Mouse (Mus musculus): ENCODE results near the gene Cul9. TPM values are rescaled to one million over a fixed set of nuclear protein-coding genes. Genes with fewer than 3 reads are reported as not detected.
A peak's percentile ranks its signal among the peaks of the same experiment; 100 is the strongest.

Gene Cul9
- total and polyA plus RNA-seq, 3 experiments = 0.45 to 0.76 (median 0.70) TPM

GRCm38 (mm10) chr17:46555673-46556583 is 9.7 kb upstream of the Cul9 start, which contains the start of gene Srf:
Srf (minus strand) TSS chr17:46556175.
- H3K4me3 ChIP-seq (ENCODE audit: low read depth, low read length) = peak within 1 kb of the TSS; percentile 91
- H3K27me3 ChIP-seq (ENCODE audit: insufficient read depth, low read length) = peaks cover 7% of the 10 kb centered on the region
- peaks cover 31% of the 10 kb centered on the region for H3K36me3 ChIP-seq (replicated peaks)
- ATAC-seq (ENCODE audit: extremely low read depth, insufficient number of reproducible peaks, low FRiP score, poor library complexity, severe bottlenecking) (peak; percentile 99), DNase-seq (ENCODE audit: low spot score) (peak; percentile 98)
- TF ChIP-seq GATA2 (IDR thresholded peaks at IDR 0.05; ENCODE audit: borderline replicate concordance, low read depth, low read length) = no peak
- no peak for TF ChIP-seq POLR2AphosphoS5 (IDR thresholded peaks at IDR 0.05; ENCODE audit: insufficient replicate concordance, low read depth, low read length)
- TF ChIP-seq CTCF (IDR thresholded peaks at IDR 0.05; ENCODE audit: low read depth, low read length) = no peak
- TF ChIP-seq GATA1 (IDR thresholded peaks at IDR 0.05; ENCODE audit: borderline replicate concordance, low read length) = no peak
- no peaks in the 10 kb centered on the region for H3K9me3 ChIP-seq (replicated peaks)
- peaks cover 48% of the 10 kb centered on the region for H3K4me1 ChIP-seq (ENCODE audit: insufficient read depth, low read depth, low read length)

- ATAC-seq (ENCODE audit: extremely low read depth, insufficient number of reproducible peaks, low FRiP score, poor library complexity, severe bottlenecking) (no peak), DNase-seq (ENCODE audit: low spot score) (peak; percentile 61)
- Histone ChIP-seq H3K27me3 (ENCODE audit: insufficient read depth, low read length) (peaks cover 6% of the 10 kb centered on the region), H3K9me3 (replicated peaks) (no peaks in the 10 kb centered on the region), H3K4me3 (ENCODE audit: low read depth, low read length) (peak overlapping the region; percentile 91), H3K4me1 (ENCODE audit: insufficient read depth, low read depth, low read length) (peaks cover 48% of the 10 kb centered on the region), H3K36me3 (replicated peaks) (peaks cover 39% of the 10 kb centered on the region)
- TF ChIP-seq GATA2 (IDR thresholded peaks at IDR 0.05; ENCODE audit: borderline replicate concordance, low read depth, low read length) = no peak
- TF ChIP-seq TAL1 (conservative IDR thresholded peaks at IDR 0.05; ENCODE audit: low read depth, low read length) = no peak
- no peak for TF ChIP-seq GATA1 (IDR thresholded peaks at IDR 0.05; ENCODE audit: borderline replicate concordance, low read length)
- TF ChIP-seq POLR2AphosphoS5 (IDR thresholded peaks at IDR 0.05; ENCODE audit: insufficient replicate concordance, low read depth, low read length) = no peak
- no peak for TF ChIP-seq CTCF (IDR thresholded peaks at IDR 0.05; ENCODE audit: low read depth, low read length)
These were observed 8.9 kb upstream of the Cul9 start for GRCm38 (mm10) chr17:46554977-46555672.

GRCm38 (mm10) chr17:46554646-46554976 is 8.4 kb upstream of the Cul9 start:
- H3K36me3 ChIP-seq (replicated peaks) = peaks cover 44% of the 10 kb centered on the region
- DNase-seq (ENCODE audit: low spot score) (no peak), ATAC-seq (ENCODE audit: extremely low read depth, insufficient number of reproducible peaks, low FRiP score, poor library complexity, severe bottlenecking) (no peak)
- H3K4me1 ChIP-seq (ENCODE audit: insufficient read depth, low read depth, low read length) = peaks cover 50% of the 10 kb centered on the region
- no peaks in the 10 kb centered on the region for H3K9me3 ChIP-seq (replicated peaks)
- H3K27me3 ChIP-seq (ENCODE audit: insufficient read depth, low read length) = peaks cover under 1% of the 10 kb centered on the region
- H3K4me3 ChIP-seq (ENCODE audit: low read depth, low read length) = peak overlapping the region; percentile 91
- no peak for TF ChIP-seq GATA1 (IDR thresholded peaks at IDR 0.05; ENCODE audit: borderline replicate concordance, low read length)
- TF ChIP-seq GATA2 (IDR thresholded peaks at IDR 0.05; ENCODE audit: borderline replicate concordance, low read depth, low read length) = no peak
- no peak for TF ChIP-seq POLR2AphosphoS5 (IDR thresholded peaks at IDR 0.05; ENCODE audit: insufficient replicate concordance, low read depth, low read length)
- no peak for TF ChIP-seq CTCF (IDR thresholded peaks at IDR 0.05; ENCODE audit: low read depth, low read length)
- no peak for TF ChIP-seq TAL1 (conservative IDR thresholded peaks at IDR 0.05; ENCODE audit: low read depth, low read length)

GRCm38 (mm10) chr17:46553926-46554325 is 7.7 kb upstream of the Cul9 start:
- ATAC-seq (ENCODE audit: extremely low read depth, insufficient number of reproducible peaks, low FRiP score, poor library complexity, severe bottlenecking) (no peak), DNase-seq (ENCODE audit: low spot score) (no peak)
- Histone ChIP-seq H3K4me3 (ENCODE audit: low read depth, low read length) (no peak overlapping the region), H3K4me1 (ENCODE audit: insufficient read depth, low read depth, low read length) (peaks cover 56% of the 10 kb centered on the region), H3K27me3 (ENCODE audit: insufficient read depth, low read length) (no peaks in the 10 kb centered on the region), H3K36me3 (replicated peaks) (peaks cover 51% of the 10 kb centered on the region), H3K9me3 (replicated peaks) (no peaks in the 10 kb centered on the region)
- TF ChIP-seq GATA1 (IDR thresholded peaks at IDR 0.05; ENCODE audit: borderline replicate concordance, low read length) = no peak
- TF ChIP-seq CTCF (IDR thresholded peaks at IDR 0.05; ENCODE audit: low read depth, low read length) = no peak
- TF ChIP-seq POLR2AphosphoS5 (IDR thresholded peaks at IDR 0.05; ENCODE audit: insufficient replicate concordance, low read depth, low read length) = no peak
- no peak for TF ChIP-seq TAL1 (conservative IDR thresholded peaks at IDR 0.05; ENCODE audit: low read depth, low read length)
- no peak for TF ChIP-seq GATA2 (IDR thresholded peaks at IDR 0.05; ENCODE audit: borderline replicate concordance, low read depth, low read length)

- Histone ChIP-seq H3K36me3 (replicated peaks) (peaks cover 56% of the 10 kb centered on the region), H3K4me3 (ENCODE audit: low read depth, low read length) (no peak overlapping the region), H3K4me1 (ENCODE audit: insufficient read depth, low read depth, low read length) (peaks cover 60% of the 10 kb centered on the region), H3K27me3 (ENCODE audit: insufficient read depth, low read length) (no peaks in the 10 kb centered on the region), H3K9me3 (replicated peaks) (no peaks in the 10 kb centered on the region)
- TF ChIP-seq GATA1 (IDR thresholded peaks at IDR 0.05; ENCODE audit: borderline replicate concordance, low read length) = no peak
- TF ChIP-seq GATA2 (IDR thresholded peaks at IDR 0.05; ENCODE audit: borderline replicate concordance, low read depth, low read length) = no peak
- no peak for TF ChIP-seq POLR2AphosphoS5 (IDR thresholded peaks at IDR 0.05; ENCODE audit: insufficient replicate concordance, low read depth, low read length)
- no peak for TF ChIP-seq CTCF (IDR thresholded peaks at IDR 0.05; ENCODE audit: low read depth, low read length)
- no peak for TF ChIP-seq TAL1 (conservative IDR thresholded peaks at IDR 0.05; ENCODE audit: low read depth, low read length)
- ATAC-seq (ENCODE audit: extremely low read depth, insufficient number of reproducible peaks, low FRiP score, poor library complexity, severe bottlenecking) (no peak), DNase-seq (ENCODE audit: low spot score) (no peak)
These were observed 7.3 kb upstream of the Cul9 start for GRCm38 (mm10) chr17:46553469-46553868.
